9 mouse cellular contexts compared by ENCODE assay signal in the genomic region with DNA sequence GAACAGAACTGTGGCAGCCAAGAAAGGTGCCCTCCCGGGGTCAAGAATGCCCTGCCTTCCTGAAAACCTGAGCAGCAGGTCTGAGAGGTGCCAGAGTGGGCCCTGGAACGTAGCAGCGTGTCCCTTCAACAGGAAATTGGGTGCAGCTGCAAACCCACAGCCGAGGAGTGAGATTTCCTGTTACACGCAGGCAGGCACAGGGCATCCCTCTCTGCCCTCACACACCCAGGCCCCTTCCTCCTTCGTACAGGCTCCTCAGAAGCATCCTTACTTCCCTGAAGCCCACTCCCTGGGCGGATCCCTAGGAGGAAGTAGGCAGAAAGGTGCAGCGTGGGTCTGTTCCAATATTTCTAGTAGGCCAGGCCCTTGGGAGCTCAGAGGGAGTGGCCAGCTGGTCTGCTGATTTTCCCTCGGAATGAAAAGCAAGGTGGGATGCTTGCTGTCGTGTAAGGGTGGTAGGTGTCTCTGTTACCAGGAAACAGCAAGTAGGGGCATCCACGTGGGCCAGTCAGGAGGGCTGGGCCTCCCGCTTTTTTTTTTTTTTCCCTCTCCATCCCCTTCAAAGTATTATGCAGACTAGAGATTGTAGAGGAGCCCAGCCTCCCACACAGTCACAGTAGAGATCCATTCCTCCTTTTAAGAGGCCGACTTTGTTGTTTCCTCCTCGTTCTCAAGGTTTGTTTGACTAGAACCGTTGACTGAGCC.
DNase-seq lines count a peak whose midpoint lies in the region; ATAC-seq and TF ChIP-seq lines count a peak whose summit lies in the region.
"Had no signal": no experiment of that assay in that cellular context is flagged by ENCODE, and none has a peak within 500 bp of the region (broad histone marks: within the 10 kb centered on the region; RNA-seq: fewer than 3 reads in every experiment).

No protein-coding gene starts in this region.

- no peak overlapping the region for H3K4me2 ChIP-seq in forebrain, embryonic 12.5 days
- H3K4me2 ChIP-seq in limb, embryonic 12.5 days, result no peak overlapping the region
- H3K4me2 ChIP-seq: heart, embryonic 15.5 days had no signal

- H3K9me3 ChIP-seq in forebrain, embryonic 10.5 days, result no peaks in the 10 kb centered on the region; the same call in 1 of the 2 replicates
- H3K9me3 ChIP-seq in forebrain, embryonic 12.5 days, result 0 out of 2 replicates have a peak, but pooled peaks cover 3% of the 10 kb centered on the region
- H3K9me3 ChIP-seq in ES-E14 (ENCODE audit: control insufficient read depth, insufficient read depth, low read depth, low read length), result no peaks in the 10 kb centered on the region
- H3K9me3 ChIP-seq in limb, embryonic 12.5 days, result no peaks in the 10 kb centered on the region
- H3K9me3 ChIP-seq: heart, embryonic 15.5 days had no signal

- no peaks in the 10 kb centered on the region for H3K36me3 ChIP-seq in forebrain, embryonic 10.5 days (replicated peaks)
- H3K36me3 ChIP-seq in forebrain, embryonic 12.5 days (replicated peaks), result no peaks in the 10 kb centered on the region
- H3K36me3 ChIP-seq in ES-E14 (ENCODE audit: control insufficient read depth, insufficient read depth, low read length, poor library complexity, severe bottlenecking), result no peaks in the 10 kb centered on the region
- H3K36me3 ChIP-seq in limb, embryonic 12.5 days, result no peaks in the 10 kb centered on the region
- H3K36me3 ChIP-seq: heart, embryonic 15.5 days had no signal

- no peak for ATAC-seq in forebrain, embryonic 12.5 days (ENCODE audit: low FRiP score)
- ATAC-seq in limb, embryonic 12.5 days (ENCODE audit: insufficient number of reproducible peaks, insufficient read depth, low FRiP score, low TSS enrichment, low read depth), result no peak

- H3K4me3 ChIP-seq in forebrain, embryonic 10.5 days, result no peak overlapping the region
- H3K4me3 ChIP-seq in forebrain, embryonic 12.5 days (replicated peaks), result no peak overlapping the region
- peak overlapping the region; percentile 34 to 48; a peak in 2 of 4 replicates for H3K4me3 ChIP-seq in ES-E14 (ENCODE audit: insufficient read depth in 1 of 2, low read depth in 1 of 2, low read length in 2 of 2, poor library complexity in 1 of 2, severe bottlenecking in 1 of 2)
- no peak overlapping the region for H3K4me3 ChIP-seq in limb, embryonic 12.5 days (replicated peaks)
- H3K4me3 ChIP-seq: heart, embryonic 15.5 days had no signal

- peaks cover 11% of the 10 kb centered on the region; the same call in 1 of the 2 replicates for H3K27me3 ChIP-seq in forebrain, embryonic 10.5 days (ENCODE audit: poor library complexity, severe bottlenecking)
- peaks cover 9% of the 10 kb centered on the region for H3K27me3 ChIP-seq in forebrain, embryonic 12.5 days
- no peaks in the 10 kb centered on the region for H3K27me3 ChIP-seq in limb, embryonic 12.5 days

- H3K9ac ChIP-seq in forebrain, embryonic 12.5 days, result no peak overlapping the region
- H3K9ac ChIP-seq in ES-E14 (ENCODE audit: insufficient read depth, low read depth, low read length, poor library complexity, severe bottlenecking), result peak overlapping the region; percentile 28; the same call in 1 of the 2 replicates
- no peak overlapping the region; the same call in 1 of the 2 replicates for H3K9ac ChIP-seq in limb, embryonic 12.5 days (replicated peaks)
- H3K9ac ChIP-seq: heart, embryonic 15.5 days had no signal

- WGBS in forebrain, embryonic 10.5 days, result 69% methylated on average over 15 of the region's 15 CpGs
- WGBS in forebrain, embryonic 12.5 days, result 66% methylated on average over 15 of the region's 15 CpGs
- WGBS in limb, embryonic 12.5 days, result 43% methylated on average over 15 of the region's 15 CpGs

- peaks cover 29% of the 10 kb centered on the region for H3K4me1 ChIP-seq in forebrain, embryonic 10.5 days
- H3K4me1 ChIP-seq in forebrain, embryonic 12.5 days, result peaks cover 12% of the 10 kb centered on the region
- peaks cover 0 to 3% of the 10 kb centered on the region in 2 experiments; a peak in 1 of 4 replicates for H3K4me1 ChIP-seq in ES-E14 (ENCODE audit: control insufficient read depth in 2 of 2, insufficient read depth in 2 of 2, low read length in 2 of 2, poor library complexity in 1 of 2)
- H3K4me1 ChIP-seq in limb, embryonic 12.5 days (replicated peaks), result peaks cover 34% of the 10 kb centered on the region

- peak overlapping the region; percentile 59 for H3K27ac ChIP-seq in forebrain, embryonic 10.5 days
- H3K27ac ChIP-seq in forebrain, embryonic 12.5 days, result no peak overlapping the region
- H3K27ac ChIP-seq in ES-E14 (ENCODE audit: insufficient read depth, low read depth, low read length, poor library complexity, severe bottlenecking), result no peak overlapping the region
- H3K27ac ChIP-seq in limb, embryonic 12.5 days, result peak overlapping the region; percentile 72
- H3K27ac ChIP-seq: heart, embryonic 15.5 days had no signal

- DNase-seq in forebrain, embryonic 10.5 days (ENCODE audit: extremely low spot score, low spot score), result no peak
- no peak for DNase-seq in ES-E14 (ENCODE audit: low read depth, low spot score)
- DNase-seq in natural killer cell, adult 2 months (ENCODE audit: low spot score in 2 of 2), result peak; percentile 46 to 57
- no peak for DNase-seq in embryo, embryonic 10 days (ENCODE audit: low spot score)
- DNase-seq in adrenal gland, postnatal 25 days, result no peak
- DNase-seq in kidney, postnatal 36 days, result no peak

- in situ Hi-C loops in ES-E14 (cut with MboI; ENCODE audit: low sequenced_read_pairs in 2 of 2, unreplicated experiment in 2 of 2), result no loop called here

TF ChIP-seq in ES-E14, 5 proteins besides CTCF, POLR2A, EP300 and RAD21:
- no peak for TF ChIP-seq HCFC1 (IDR thresholded peaks at IDR 0.05; ENCODE audit: borderline replicate concordance, insufficient read depth, low read length)
- TF ChIP-seq MAFK (IDR thresholded peaks at IDR 0.05; ENCODE audit: insufficient read depth, low read depth, low read length), result no peak
- TF ChIP-seq ZNF384 (IDR thresholded peaks at IDR 0.05; ENCODE audit: low read depth, low read length), result no peak
TF ChIP-seq in ES-E14: peak in this region for 0.

Comparison
In these comparisons a context has a peak if more than half of its experiments do, and no peak if none do; other contexts are left out.
1. H3K27ac ChIP-seq: peak in forebrain, embryonic 10.5 days (single experiment) and limb, embryonic 12.5 days (single experiment); none in forebrain, embryonic 12.5 days (single experiment) and ES-E14 (single experiment).
2. DNase-seq: peak in natural killer cell, adult 2 months (2 of 2); none in forebrain, embryonic 10.5 days (single experiment), ES-E14 (single experiment), embryo, embryonic 10 days (single experiment), adrenal gland, postnatal 25 days (single experiment) and kidney, postnatal 36 days (0 of 2).
3. H3K4me3 ChIP-seq: peak in ES-E14 (2 of 2); none in forebrain, embryonic 10.5 days (single experiment), forebrain, embryonic 12.5 days (single experiment) and limb, embryonic 12.5 days (single experiment).